Mouse (Mus musculus) erythroblast, adult 5-6 weeks (primary cell): Measurements from ENCODE around the gene Clic4. TPM values are rescaled to one million over a fixed set of nuclear protein-coding genes. Genes with fewer than 3 reads are reported as not detected.
A peak's percentile ranks its signal among the peaks of the same experiment; 100 is the strongest.
"Not testable (repeated sequence)": the region's sequence is repeated elsewhere in the genome, so short reads cannot be mapped to it uniquely, and the experiment has no call there.

ENCODE experiments used
- ATAC-seq: replicated peaks from 2 replicates; pipeline ENCODE4 v1.8.0; 2016; ENCODE audit warnings: moderate number of reproducible peaks, mild to moderate bottlenecking, moderate TSS enrichment, inconsistent platforms; ENCODE audit not compliant: poor library complexity, low FRiP score, severe bottlenecking
- total RNA-seq, 2 experiments: library from RNA; stranded (forward) in 1 of 2; stranded (reverse) in 1 of 2; fragments of 150-400 nt in 1 of 2; fragments of 200-764, 138-1000 nt in 1 of 2; gene quantifications; 2 replicates each; pipeline versions ENCODE4 v1.2.3 to v1.2.4; 2015 to 2017; ENCODE audit warnings: low replicate concordance in 2 of 2

The Clic4 gene
- total RNA-seq, 2 experiments from 2014 or later, result 24.6 to 44.6 TPM

- ATAC-seq, result no peak
Observed at GRCm38 (mm10) chr4:135296565-135296964, 24.0 kb upstream of the Clic4 start.

GRCm38 (mm10) chr4:135293813-135294212 lies 21.2 kb upstream of the Clic4 start:
- no peak for ATAC-seq

- ATAC-seq, result no peak
Observed at GRCm38 (mm10) chr4:135292477-135293089, 20.0 kb upstream of the Clic4 start.

GRCm38 (mm10) chr4:135291841-135292240 lies 19.2 kb upstream of the Clic4 start:
- no peak for ATAC-seq

GRCm38 (mm10) chr4:135291199-135291598 lies 18.6 kb upstream of the Clic4 start:
- no peak for ATAC-seq

GRCm38 (mm10) chr4:135287975-135288374 lies 15.4 kb upstream of the Clic4 start:
- peak; percentile 72 for ATAC-seq

- ATAC-seq, result peak; percentile 58
Observed at GRCm38 (mm10) chr4:135286833-135287395, 14.3 kb upstream of the Clic4 start.

GRCm38 (mm10) chr4:135286033-135286622 lies 13.5 kb upstream of the Clic4 start:
- ATAC-seq, result 0 out of 2 replicates have a peak, but pooled peaks have one; percentile 30

GRCm38 (mm10) chr4:135285436-135285835 lies 12.8 kb upstream of the Clic4 start:
- ATAC-seq, result no peak

GRCm38 (mm10) chr4:135283875-135284274 lies 11.3 kb upstream of the Clic4 start:
- no peak for ATAC-seq

GRCm38 (mm10) chr4:135283417-135283816 lies 10.8 kb upstream of the Clic4 start:
- ATAC-seq, result no peak

- no peak for ATAC-seq
Observed at GRCm38 (mm10) chr4:135282651-135283290, 10.2 kb upstream of the Clic4 start.

- not testable (repeated sequence) for ATAC-seq
Observed at GRCm38 (mm10) chr4:135280016-135280415, 7.4 kb upstream of the Clic4 start.

- no peak for ATAC-seq
Observed at GRCm38 (mm10) chr4:135276681-135277379, 4.2 kb upstream of the Clic4 start.

- ATAC-seq, result no peak
Observed at GRCm38 (mm10) chr4:135274761-135275160, 2.1 kb upstream of the Clic4 start.

- ATAC-seq, result no peak
Observed at GRCm38 (mm10) chr4:135273307-135273682, 681 bp upstream of the Clic4 start.

GRCm38 (mm10) chr4:135271881-135272616 lies 565 bp downstream of the Clic4 start:
- ATAC-seq, result peak; percentile 58

- ATAC-seq, result 0 out of 2 replicates have a peak, but pooled peaks have one; percentile 32
Observed at GRCm38 (mm10) chr4:135271419-135271828, 1.2 kb downstream of the Clic4 start.

- ATAC-seq, result no peak
Observed at GRCm38 (mm10) chr4:135270476-135270875, 2.1 kb downstream of the Clic4 start.
